Mouse (Mus musculus): Measurements from ENCODE around the gene Rad51d.
A peak's percentile ranks its signal among the peaks of the same experiment; 100 is the strongest.
"Not testable (repeated sequence)": the region's sequence is repeated elsewhere in the genome, so short reads cannot be mapped to it uniquely, and the experiment has no call there.

Gene Rad51d

DNA sequence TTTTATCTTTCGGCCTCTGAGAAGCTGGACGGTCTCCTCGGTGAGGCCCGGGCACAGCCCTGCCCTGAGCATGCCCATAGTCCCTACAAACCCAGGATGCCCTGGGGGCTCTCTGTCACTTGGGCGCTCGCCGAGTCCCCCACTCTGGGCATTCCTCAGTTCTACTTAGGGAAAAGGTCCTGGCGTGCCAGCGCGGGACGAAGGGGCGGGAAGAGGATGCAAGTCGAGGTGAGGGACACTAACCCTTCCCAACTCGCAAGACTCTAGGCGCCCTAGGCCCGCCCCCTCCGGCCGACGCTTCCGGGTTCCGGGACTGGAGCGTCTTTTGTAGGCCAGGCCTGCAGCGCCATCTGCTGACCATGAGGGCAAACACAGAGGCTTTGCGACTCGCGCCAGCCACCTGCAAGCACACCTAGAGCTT lies at the start of gene Rad51d:
Gene Rad51d (minus strand): TSS at position 273 of the 421 bp plus-strand sequence.
- DNase-seq (ENCODE audit: low spot score): peak; percentile 93

DNA sequence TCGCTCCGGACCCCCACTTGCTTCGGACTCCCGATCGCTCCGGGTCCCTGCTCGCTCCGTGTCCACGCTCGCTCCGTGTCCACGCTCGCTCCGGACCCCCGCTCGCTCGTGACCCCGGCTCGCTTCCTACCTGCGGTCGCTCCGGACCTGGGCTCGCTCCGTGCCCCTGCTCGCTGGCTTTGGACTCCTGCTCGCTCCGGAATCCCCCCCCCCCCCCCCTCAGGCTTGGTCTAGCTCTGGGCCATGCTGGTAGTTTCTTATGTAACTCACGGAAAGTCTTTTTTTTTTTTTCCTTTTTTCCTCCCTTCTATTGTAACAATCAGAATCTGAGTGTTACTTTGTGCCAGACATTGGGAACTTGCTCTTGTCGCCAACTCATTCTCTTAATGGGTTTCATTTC lies 42.8 kb upstream of the Rad51d start:
- no peak for DNase-seq (ENCODE audit: low spot score)

DNA sequence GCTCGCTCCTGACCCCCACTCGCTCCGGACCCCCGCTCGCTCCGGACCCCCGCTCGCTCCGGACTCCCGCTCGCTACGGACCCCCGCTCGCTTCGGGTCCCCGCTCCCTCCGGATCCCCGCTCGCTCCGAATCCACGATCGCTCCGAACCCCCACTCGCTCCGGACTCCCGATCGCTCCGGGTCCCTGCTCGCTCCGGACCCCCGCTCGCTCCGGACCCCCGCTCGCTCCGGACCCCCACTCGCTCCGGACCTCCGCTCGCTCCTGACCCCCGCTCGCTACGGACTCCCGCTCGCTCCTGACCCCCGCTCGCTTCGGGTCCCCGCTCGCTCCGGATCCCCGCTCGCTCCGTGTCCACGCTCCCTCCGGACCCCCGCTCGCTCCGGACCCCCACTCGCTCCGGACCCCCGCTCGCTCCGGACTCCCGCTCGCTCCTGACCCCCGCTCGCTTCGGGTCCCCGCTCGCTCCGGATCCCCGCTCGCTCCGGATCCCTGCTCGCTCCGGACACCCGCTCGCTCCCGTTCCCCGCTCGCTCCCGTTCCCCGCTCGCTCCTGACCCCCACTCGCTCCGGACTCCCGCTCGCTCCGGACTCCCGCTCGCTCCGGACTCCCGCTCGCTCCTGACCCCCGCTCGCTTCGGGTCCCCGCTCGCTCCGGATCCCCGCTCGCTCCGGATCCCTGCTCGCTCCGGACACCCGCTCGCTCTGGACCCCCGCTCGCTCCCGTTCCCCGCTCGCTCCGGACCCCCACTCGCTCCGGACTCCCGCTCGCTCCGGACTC lies 41.4 kb upstream of the Rad51d start:
- not testable (repeated sequence) for DNase-seq (ENCODE audit: low spot score)

DNA sequence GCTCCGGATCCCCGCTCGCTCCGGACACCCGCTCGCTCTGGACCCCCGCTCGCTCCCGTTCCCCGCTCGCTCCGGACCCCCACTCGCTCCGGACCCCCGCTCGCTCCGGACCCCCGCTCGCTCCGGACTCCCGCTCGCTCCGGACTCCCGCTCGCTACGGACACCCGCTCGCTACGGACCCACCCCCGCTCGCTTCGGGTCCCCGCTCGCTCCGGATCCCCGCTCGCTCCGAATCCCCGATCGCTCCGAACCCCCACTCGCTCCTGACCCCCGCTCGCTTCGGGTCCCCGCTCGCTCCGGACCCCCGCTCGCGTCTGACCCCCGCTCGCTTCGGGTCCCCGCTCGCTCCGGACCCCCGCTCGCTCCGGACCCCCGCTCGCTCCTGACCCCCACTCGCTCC lies 40.7 kb upstream of the Rad51d start:
- DNase-seq (ENCODE audit: low spot score): not testable (repeated sequence)

DNA sequence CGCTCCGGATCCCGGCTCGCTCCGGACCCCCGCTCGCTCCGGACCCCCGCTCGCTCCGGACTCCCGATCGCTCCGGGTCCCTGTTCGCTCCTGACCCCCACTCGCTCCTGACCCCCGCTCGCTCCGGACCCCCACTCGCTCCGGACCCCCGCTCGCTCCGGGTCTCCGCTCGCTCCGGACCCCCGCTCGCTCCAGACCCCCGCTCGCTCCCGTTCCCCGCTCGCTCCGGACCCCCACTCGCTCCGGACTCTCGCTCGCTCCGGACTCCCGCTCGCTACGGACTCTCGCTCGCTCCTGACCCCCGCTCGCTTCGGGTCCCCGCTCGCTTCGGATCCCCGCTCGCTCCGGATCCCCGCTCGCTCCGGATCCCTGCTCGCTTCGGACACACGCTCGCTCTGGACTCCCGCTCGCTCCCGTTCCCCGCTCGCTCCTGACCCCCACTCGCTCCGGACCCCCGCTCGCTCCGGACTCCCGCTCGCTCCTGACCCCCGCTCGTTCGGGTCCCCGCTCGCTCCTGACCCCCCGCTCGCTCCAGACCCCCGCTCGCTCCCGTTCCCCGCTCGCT lies 40.1 kb upstream of the Rad51d start:
- DNase-seq (ENCODE audit: low spot score): not testable (repeated sequence)

DNA sequence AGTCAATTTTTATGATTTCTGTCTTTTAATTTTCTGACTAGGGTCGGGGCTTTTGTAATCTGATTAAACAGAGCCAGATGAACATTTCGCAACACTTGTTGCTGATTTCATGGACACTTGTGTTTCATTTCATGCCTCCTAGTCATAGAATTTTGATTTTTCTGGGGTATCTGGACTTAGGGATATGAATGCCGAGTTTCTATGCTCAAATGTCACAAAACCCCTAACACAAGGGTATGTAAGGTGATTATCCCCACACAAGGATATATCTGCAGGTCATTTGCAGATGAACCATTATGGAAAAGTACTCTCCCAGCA lies 39.2 kb upstream of the Rad51d start:
- DNase-seq (ENCODE audit: low spot score): no peak

DNA sequence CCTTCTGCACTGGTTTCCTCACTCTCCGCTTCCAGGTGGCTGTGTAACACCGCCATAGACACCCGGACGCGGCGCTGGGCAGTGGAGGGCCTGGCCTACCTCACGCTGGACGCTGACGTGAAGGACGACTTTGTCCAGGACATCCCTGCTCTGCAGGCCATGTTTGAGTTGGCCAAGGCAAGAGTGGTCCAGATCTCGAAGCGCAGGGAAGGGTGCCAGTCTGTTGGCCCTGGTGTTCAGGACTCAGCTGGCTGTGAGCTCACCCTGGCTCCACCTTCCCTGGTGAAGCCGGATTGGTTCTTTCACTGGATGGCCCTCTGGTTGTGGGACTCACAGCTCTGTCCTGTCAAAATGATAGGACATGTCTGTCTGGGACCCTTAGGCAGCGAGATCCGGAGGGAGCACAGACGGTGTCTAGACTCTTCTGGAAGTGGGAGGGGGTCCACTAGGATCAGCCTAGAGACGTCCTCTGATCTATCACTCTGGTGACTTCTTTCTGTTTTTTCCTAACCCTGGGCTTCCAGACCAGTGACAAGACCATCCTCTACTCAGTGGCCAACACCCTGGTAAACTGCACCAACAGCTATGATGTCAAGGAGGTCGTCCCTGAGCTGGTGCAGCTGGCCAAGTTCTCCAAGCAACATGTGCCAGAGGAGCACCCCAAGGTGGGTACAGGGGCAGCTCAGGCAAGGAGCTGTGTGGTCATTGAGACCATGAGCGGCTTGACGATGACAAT lies 38.7 kb upstream of the Rad51d start:
- no peak for DNase-seq (ENCODE audit: low spot score)

DNA sequence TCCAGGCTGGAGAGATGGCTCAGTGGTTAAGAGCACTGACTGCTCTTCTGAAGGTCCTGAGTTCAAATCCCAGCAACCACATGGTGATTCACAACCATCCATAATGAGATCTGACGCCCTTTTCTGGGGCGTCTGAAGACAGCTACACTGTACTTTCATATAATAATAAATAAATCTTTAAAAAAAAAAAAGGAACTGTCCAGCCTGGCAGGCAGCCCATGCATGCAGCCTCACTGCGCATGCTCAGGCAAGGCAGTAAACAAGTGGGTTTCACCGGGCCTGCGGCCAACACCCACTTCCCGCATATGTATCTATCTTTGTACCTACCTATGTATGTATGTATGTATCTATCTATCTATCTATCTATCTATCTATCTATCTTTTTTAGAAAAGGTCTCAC lies 33.5 kb upstream of the Rad51d start:
- DNase-seq (ENCODE audit: low spot score): not testable (repeated sequence)

DNA sequence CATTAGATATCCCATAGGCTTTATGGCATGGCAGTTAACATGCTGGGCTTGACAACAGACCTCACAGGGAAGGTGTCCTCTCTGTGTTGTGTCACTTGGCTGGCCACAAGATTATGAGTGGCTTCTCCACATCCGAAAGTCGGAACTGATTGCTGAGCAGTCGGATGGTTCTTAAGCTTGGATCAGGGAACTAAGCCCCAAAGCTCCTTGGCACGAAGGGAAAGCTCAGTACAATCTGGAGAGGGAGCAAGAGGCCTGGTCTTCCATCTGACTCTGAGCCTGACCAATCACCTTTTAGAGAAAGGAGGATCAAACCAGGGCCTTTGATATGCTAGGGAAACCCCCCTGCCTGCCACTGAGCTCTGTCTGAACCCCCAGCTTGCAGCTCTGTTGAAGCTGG lies 31.3 kb upstream of the Rad51d start:
- DNase-seq (ENCODE audit: low spot score): no peak

DNA sequence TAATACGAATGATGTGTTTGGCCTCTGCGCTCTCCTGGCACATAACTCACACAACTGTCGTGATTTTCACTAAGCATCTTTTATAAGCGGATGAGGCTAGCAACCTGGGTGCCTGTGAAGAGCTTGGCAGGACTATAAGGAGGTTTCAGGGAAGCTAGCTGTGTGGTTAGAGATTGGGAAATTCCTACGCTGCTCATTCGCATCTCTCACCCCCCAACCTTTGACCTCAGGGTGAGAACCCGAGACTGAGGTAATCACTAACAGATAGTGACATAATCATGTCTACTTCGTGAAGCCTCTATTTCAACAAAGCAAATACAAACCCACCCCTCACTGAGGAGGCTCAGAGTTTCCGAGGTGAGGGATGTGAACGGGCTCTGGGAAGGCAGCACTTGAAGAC lies 30.4 kb upstream of the Rad51d start:
- DNase-seq (ENCODE audit: low spot score): no peak

DNA sequence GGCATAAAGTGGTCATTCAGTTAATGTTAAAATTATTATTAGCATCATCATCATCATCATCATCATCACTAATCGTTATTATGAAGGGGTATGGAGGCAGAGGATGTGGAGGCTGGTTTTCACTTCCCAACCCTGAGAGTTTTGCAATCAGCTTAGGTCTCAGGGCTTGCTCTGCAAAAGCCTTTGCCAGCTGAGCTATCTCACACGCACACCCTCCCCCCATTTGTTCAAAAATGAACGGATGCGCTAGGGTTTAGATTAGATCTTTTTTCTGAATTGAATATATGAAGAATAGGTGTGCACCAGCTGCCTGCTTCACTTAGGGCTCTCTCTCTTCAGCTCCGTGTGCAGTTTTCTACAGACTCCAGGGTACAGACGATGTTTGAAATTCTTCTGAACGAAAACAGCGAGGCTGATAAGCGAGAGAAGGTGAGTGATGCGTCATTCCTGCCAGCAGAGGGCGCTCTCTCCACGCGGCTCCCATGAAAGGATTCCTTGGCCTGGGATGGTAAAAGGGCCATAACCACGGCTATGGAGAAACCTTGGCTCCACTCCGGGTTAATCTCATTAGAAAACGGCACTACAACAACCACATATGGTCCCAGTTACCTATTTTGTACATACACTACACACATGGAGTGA lies 24.4 kb upstream of the Rad51d start:
- peak; percentile 66 for DNase-seq (ENCODE audit: low spot score)

DNA sequence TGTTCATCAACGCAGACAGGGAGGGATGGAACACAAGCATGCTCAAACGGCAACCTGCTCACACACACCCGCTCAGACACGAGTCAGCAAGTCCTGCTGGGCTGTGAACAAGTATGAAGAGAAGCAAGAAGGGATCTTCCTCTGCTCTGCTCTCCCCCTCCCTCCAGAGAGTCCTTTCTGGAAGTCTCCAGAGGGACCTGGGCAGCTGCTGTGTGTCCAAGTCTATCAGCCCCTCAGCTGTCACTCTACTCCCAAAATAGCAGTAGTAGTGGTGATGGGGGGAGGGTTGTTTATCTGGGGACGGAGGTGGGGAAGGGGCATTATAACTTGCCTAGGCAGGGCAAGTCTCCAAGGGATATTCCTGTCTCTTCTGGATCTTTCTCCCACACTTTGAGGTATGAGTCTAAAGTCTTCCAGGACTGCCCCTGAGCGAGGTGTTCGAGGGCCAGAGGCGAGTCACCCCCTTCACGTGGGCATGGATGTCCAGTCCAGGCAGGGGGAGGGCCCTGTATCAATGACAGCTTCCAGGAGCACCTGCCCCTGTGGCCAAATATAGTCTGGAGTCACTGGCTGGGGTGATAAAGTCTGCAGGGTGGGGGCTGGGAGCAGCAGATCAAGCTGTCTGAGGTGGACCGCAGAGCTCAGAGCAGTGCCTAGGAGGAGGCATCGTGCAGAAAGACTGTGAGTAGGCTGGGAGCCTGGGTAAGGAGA lies 20.4 kb upstream of the Rad51d start:
- DNase-seq (ENCODE audit: low spot score): no peak

DNA sequence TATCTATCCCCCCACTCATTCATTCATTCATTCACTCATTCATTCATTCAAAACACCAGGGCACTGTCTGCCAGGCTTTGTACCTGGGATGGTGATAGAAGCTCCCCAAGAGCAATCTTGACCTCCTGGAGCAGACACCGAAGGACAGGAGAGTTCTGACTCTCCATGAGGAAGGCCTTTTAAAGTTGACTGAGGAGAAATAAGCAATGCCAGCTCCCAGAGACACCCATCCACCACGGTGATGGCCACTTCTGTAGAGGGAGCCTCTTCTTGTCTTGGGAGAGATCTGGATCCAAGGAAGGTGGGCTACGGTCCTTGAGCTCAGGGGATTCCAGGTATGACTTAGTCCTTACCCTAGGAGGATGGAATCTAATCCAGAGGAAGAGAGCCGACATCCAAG lies 19.8 kb upstream of the Rad51d start, which contains the start of gene Unc45b:
Gene Unc45b (plus strand): TSS at position 301 of the 400 bp plus-strand sequence.
- DNase-seq (ENCODE audit: low spot score): no peak

DNA sequence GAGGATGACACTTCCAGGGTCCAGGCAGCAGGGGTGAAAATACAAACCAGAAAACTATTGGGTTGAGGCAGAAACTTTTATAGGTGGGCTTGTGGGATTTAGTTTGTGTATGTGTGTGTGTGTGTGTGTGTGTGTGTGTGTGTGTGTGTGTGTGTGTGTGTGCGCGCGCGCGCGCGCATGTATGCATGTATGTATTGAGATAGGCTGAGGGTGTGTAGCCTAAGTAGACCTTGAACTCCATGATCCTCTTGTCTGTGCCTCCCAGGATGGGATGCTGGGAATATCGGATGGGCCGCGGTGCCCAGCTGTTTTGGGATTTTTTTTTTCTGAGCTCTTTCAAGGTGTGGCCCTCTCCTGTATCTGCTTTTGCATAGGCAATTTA lies 18.2 kb upstream of the Rad51d start:
- DNase-seq (ENCODE audit: low spot score): no peak

DNA sequence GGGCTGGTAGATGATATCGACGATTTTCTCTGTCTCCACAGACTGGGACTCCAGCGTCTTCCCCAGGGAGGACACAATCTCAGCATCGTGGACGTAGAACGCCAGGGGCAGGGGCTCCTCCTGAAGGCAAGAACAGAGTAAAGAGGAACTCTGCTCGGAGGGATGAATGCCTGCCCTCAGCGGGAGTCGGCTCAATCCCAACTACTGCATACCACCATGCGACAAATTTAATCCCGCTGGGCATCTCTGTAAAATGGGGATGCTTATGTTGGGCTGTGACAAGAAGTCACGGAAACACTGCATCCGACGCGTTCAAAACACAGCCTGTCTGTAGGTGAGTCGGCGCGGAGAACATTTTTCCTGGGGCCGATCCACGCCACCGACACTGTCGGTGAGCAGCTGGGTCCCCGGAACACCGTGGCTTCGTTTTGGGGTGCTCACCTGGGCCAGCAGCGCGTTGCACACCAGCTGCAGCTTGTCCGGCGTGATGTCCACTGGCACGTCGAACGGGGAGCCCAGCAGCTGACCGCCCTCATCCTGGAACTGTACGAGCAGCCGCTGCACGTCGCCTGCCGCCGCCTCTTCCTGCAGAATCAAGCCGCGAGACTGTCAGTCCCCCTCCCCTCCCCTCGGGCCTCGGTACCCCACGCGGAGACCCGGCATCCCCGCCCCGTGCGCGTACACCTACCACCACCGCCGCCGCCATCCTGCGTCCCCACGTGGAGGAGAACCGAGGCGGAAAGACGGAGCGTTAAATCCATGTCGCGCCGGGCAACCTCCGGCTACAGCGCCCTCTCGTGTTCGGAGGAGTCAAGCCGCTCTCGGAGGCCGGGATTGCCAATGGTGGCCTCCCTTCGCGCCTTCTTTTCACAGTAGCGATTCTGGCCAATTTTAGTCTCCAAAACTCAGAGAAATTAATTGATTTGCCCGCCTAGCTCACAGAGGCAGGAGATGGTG lies 17.5 kb upstream of the Rad51d start, which contains the start of gene Nle1:
Gene Nle1 (minus strand): TSS at position 761 of the 957 bp plus-strand sequence.
- DNase-seq (ENCODE audit: low spot score): peak; percentile 95

DNA sequence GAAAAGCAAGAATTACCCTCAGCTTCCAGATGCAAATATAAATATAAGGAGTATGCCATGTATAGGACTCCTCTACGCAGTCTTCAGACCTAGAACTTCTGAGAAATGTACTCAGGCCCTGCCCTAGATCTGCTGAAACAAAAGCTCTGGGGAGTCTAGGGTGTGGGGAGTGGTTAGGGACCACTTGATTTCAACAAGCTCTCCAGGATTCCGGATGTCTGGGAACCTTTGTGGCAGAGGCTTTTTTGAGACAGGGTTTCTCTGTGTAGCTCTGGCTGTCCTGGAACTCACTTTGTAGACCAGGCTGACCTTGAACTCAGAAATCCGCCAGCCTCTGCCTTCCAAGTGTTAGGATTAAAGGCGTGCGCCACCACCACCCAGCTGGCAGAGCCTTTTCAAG lies 15.4 kb upstream of the Rad51d start:
- DNase-seq (ENCODE audit: low spot score): no peak

DNA sequence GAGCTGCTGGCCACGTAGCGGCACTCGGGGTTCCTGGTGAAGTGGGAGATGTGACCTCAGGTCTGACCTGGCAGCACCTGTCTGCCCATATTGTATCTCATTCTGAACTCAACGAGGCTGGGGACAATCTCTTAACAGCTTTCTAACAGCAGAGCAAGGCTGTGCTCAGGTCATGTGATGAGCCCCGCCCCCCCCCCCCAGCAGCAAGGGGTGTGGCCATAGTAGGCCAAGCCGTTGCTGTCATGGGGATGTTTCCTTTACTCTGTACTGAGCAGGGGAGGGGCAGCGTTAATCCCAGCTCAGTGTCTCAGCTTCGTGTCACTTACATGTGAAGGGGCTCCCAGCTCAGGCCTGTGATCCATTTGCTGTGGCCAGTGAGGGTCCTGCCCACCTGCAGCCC lies 14.5 kb upstream of the Rad51d start:
- no peak for DNase-seq (ENCODE audit: low spot score)

DNA sequence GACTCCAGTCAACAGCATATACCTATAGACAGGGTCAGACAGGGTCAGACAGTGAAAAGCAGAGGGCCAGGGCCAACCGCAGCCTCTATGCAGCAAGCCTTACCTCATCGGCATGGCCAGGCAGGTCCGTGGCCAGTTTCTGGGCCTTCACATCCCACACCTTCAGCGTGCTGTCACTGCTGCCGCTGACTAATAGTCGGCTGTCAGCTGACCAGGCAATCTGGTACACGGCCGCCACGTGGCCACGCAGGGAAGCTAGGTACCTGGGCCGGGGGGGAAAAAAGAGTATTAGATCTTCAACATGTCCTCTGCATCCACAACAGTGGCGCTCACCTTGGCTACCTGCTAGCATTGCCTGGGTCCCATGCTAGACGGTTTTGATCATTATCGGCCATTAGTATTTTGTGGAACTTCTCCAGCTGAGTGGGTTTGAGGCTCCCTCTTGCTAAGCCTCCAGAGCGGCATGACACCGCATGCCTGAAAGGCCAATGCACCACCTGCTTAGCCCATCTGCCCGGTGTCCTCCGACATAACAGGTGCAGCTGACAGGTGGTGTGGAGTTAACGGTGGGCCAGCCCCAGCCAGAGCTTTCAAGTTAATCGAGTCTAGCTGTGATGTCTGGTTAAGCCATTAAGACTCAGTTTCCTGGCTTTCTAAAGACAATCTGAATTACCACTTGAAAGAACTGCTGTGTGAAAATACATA lies 11.3 kb upstream of the Rad51d start:
- no peak for DNase-seq (ENCODE audit: low spot score)

DNA sequence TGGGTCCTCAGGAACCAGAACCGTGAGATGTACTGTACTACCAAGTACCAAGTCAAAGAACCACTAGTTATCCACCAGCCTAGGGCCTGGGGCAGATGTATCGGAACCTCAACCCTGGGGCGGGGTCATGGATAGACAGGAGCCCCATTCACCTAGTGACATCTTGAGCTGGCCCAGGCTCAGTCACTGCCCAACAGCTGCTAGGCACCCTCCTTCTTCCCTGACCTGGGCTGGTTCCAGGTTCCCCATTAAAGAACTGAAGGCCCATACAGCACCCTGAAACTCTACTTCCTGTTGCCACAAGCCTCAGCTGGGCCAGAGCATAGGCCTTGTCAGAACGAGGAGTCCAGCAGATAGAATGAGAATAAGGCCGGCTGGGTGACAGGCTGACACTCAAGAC lies 9.3 kb upstream of the Rad51d start:
- DNase-seq (ENCODE audit: low spot score): no peak

DNA sequence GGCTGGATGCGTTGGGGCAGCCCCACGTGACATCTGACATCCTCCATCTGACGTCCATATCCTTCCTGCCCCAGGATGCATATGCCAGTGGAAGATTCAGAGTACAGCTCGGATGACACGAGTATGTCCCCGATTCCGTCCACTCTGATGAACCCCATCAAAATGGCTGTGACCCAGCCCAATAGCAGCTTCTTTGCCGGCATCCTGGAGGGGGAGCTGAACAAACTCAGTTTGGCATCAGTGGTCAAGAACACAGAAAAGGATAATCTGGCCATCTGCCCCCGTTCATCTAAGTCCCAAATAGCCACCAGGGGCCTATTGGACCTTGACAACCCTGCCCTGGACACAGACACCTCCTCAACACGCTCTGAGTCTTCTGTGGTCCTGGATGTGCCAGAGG lies 7.1 kb upstream of the Rad51d start:
- DNase-seq (ENCODE audit: low spot score): no peak
